Comparison of ENCODE assay signal across 13 mouse cellular contexts in the genomic region with DNA sequence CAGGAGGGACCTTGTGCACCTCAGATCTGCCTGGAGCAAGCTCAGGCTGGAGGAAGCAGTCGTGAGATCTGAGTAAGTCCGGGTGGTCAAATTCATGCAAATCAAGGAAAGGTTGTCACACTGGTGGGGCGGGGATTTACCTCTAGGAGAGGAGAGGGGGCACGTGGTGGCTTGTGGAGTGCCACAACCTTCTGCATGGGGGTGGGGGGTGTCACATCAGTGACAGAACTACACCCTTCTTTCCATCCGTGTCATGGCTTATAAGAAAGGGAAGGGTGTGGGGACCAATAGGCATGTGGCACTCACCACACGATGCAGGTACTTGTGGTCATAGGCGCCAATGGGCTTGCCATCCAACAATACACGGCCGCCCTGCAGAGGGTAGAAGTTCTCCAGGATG. TPM values are rescaled to one million over a fixed set of nuclear protein-coding genes. Genes with fewer than 3 reads are reported as not detected.
DNase-seq lines count a peak whose midpoint lies in the region; ATAC-seq and TF ChIP-seq lines count a peak whose summit lies in the region.
"Had no signal": no experiment of that assay in that cellular context is flagged by ENCODE, and none has a peak within 500 bp of the region (broad histone marks: within the 10 kb centered on the region; RNA-seq: fewer than 3 reads in every experiment).

No protein-coding gene starts in this region.

- no peak overlapping the region for H3K4me2 ChIP-seq in lung, embryonic 16.5 days (ENCODE audit: low read depth, low read length)
- H3K4me2 ChIP-seq: forebrain, embryonic 13.5 days had no signal

- no peak overlapping the region for H3K9ac ChIP-seq in heart, adult 2 months (ENCODE audit: low read depth, low read length)
- H3K9ac ChIP-seq in lung, embryonic 16.5 days (ENCODE audit: low read length) = 0 out of 2 replicates have a peak overlapping the region, but pooled peaks have one; percentile 5
- H3K9ac ChIP-seq: forebrain, embryonic 13.5 days had no signal

- H3K4me3 ChIP-seq in heart, embryonic 10.5 days = no peak overlapping the region
- H3K4me3 ChIP-seq in heart, adult 2 months = no peak overlapping the region
- H3K4me3 ChIP-seq in lung, embryonic 16.5 days (ENCODE audit: low read length) = no peak overlapping the region
- H3K4me3 ChIP-seq in lung, adult 2 months (replicated peaks; ENCODE audit: extremely low read depth, low read depth, low read length) = no peak overlapping the region
- H3K4me3 ChIP-seq: forebrain, embryonic 13.5 days had no signal

- DNase-seq in heart, embryonic 10.5 days (ENCODE audit: low spot score) = no peak
- no peak for DNase-seq in heart, adult 2 months
- no peak for DNase-seq in lung, adult 2 months
- DNase-seq in thymus, postnatal 36 days = peak; percentile 29 to 50
- no peak for DNase-seq in retina, postnatal 1 day
- no peak for DNase-seq in ovary, adult 18-20 months (ENCODE audit: low spot score)
- DNase-seq: adrenal gland, adult 8-10 months; embryo, embryonic 11 days; kidney, postnatal 25 days; lung, postnatal 14 days had no signal

- no peak for TF ChIP-seq CTCF in heart, adult 2 months (IDR thresholded peaks at IDR 0.05)
- no peak for TF ChIP-seq CTCF in lung, adult 2 months (IDR thresholded peaks at IDR 0.05; ENCODE audit: insufficient read depth, low read length)

- no peak for TF ChIP-seq EP300 in heart, adult 2 months (IDR thresholded peaks at IDR 0.05; ENCODE audit: insufficient read depth, low read depth, low read length)

- WGBS in heart, embryonic 10.5 days = 58% methylated on average over 9 of the region's 9 CpGs
- 82% methylated on average over 9 of the region's 9 CpGs for WGBS in heart, adult 2 months
- 57% methylated on average over 9 of the region's 9 CpGs for WGBS in lung, embryonic 16.5 days
- 71% methylated on average over 9 of the region's 9 CpGs for WGBS in lung, adult 2 months

- no peak for TF ChIP-seq POLR2A in heart, adult 2 months (IDR thresholded peaks at IDR 0.05; ENCODE audit: insufficient read depth, low read depth, low read length)
- TF ChIP-seq POLR2A in lung, adult 2 months (IDR thresholded peaks at IDR 0.05; ENCODE audit: borderline replicate concordance, extremely low read depth, low read depth, low read length) = no peak

- H3K9me3 ChIP-seq in heart, embryonic 10.5 days = no peaks in the 10 kb centered on the region
- H3K9me3 ChIP-seq in lung, embryonic 16.5 days (ENCODE audit: control insufficient read depth, low read length) = no peaks in the 10 kb centered on the region
- H3K9me3 ChIP-seq: forebrain, embryonic 13.5 days had no signal

- no peaks in the 10 kb centered on the region for H3K36me3 ChIP-seq in heart, embryonic 10.5 days
- no peaks in the 10 kb centered on the region for H3K36me3 ChIP-seq in heart, adult 2 months (ENCODE audit: control insufficient read depth, insufficient read depth, low read length)
- H3K36me3 ChIP-seq in lung, embryonic 16.5 days (ENCODE audit: control insufficient read depth, insufficient read depth, low read length) = no peaks in the 10 kb centered on the region

- ATAC-seq in lung, embryonic 16.5 days (ENCODE audit: low read depth) = no peak
- ATAC-seq in megakaryocyte progenitor cell, adult 5-6 weeks (replicated peaks; ENCODE audit: poor library complexity) = peak; percentile 9; the same call in 1 of the 2 replicates
- ATAC-seq: forebrain, embryonic 13.5 days had no signal

- no peaks in the 10 kb centered on the region for H3K27me3 ChIP-seq in heart, embryonic 10.5 days (ENCODE audit: insufficient read depth, poor library complexity, severe bottlenecking)
- H3K27me3 ChIP-seq in heart, adult 2 months (ENCODE audit: control insufficient read depth, insufficient read depth, low read length) = no peaks in the 10 kb centered on the region
- H3K27me3 ChIP-seq in lung, embryonic 16.5 days (ENCODE audit: control insufficient read depth, insufficient read depth, low read depth, low read length) = no peaks in the 10 kb centered on the region
- H3K27me3 ChIP-seq: forebrain, embryonic 13.5 days had no signal

- intact Hi-C loops in heart, adult 2 months (cut with DNase I) = loop anchor here (5.0 kb wide), 1 partner anchor 38 kb away; no protein-coding TSS in a partner anchor

- H3K27ac ChIP-seq in heart, embryonic 10.5 days = peak overlapping the region; percentile 42; the same call in 1 of the 2 replicates
- H3K27ac ChIP-seq in heart, adult 2 months = no peak overlapping the region
- no peak overlapping the region for H3K27ac ChIP-seq in lung, embryonic 16.5 days (ENCODE audit: low read length)
- H3K27ac ChIP-seq: forebrain, embryonic 13.5 days had no signal

- H3K79me2 ChIP-seq in heart, adult 2 months (replicated peaks; ENCODE audit: control insufficient read depth, insufficient read depth, low read length) = no peaks in the 10 kb centered on the region

- peaks cover 82% of the 10 kb centered on the region for H3K4me1 ChIP-seq in heart, embryonic 10.5 days
- peaks cover 4% of the 10 kb centered on the region for H3K4me1 ChIP-seq in heart, adult 2 months (ENCODE audit: control insufficient read depth, insufficient read depth, low read length)
- peaks cover 16% of the 10 kb centered on the region for H3K4me1 ChIP-seq in lung, embryonic 16.5 days (replicated peaks; ENCODE audit: control insufficient read depth, insufficient read depth, low read length)
- H3K4me1 ChIP-seq in lung, adult 2 months (ENCODE audit: control insufficient read depth, insufficient read depth, low read length) = 0 out of 2 replicates have a peak, but pooled peaks cover 3% of the 10 kb centered on the region

RNA-seq across cellular contexts. Expression of a gene that starts 19.9 kb away (rescaled TPM):
- 0.89 and 2.4 TPM in 2 replicates for polyA plus RNA-seq in heart, embryonic 10.5 days (2016; fragmentation: Nextera tagmentation; extraction: Ambion mirVana)
- total RNA-seq in heart, adult 2 months (2021) = 1 to 10 TPM; 8.9 to 9.9 TPM
- 7.8 and 10.1 TPM in 2 replicates for polyA plus RNA-seq in heart, adult 2 months (2012; rRNA removed)
- 2.7 and 3.8 TPM in 2 replicates for polyA plus RNA-seq in lung, embryonic 16.5 days (2015; fragmentation: Nextera tagmentation; extraction: Ambion mirVana)
- 7.7 and 7.8 TPM in 2 replicates for polyA plus RNA-seq in lung, adult 2 months (2012; rRNA removed)
- 0.35 and 0.54 TPM in 2 replicates for total RNA-seq in megakaryocyte progenitor cell, adult 5-6 weeks (2015)
- total RNA-seq in megakaryocyte progenitor cell, adult 5-6 weeks (2017) = 0.25 and 0.61 TPM in 2 replicates

RNA-seq across cellular contexts. Expression of a gene that starts 36.4 kb away (rescaled TPM):
- 19.6 and 20.1 TPM in 2 replicates for polyA plus RNA-seq in heart, embryonic 10.5 days (2016; fragmentation: Nextera tagmentation; extraction: Ambion mirVana)
- total RNA-seq in heart, adult 2 months (2021) = 10 to 100 TPM; 14.6 to 16.4 TPM
- polyA plus RNA-seq in heart, adult 2 months (2012; rRNA removed) = 25.5 and 30.0 TPM in 2 replicates
- polyA plus RNA-seq in lung, embryonic 16.5 days (2015; fragmentation: Nextera tagmentation; extraction: Ambion mirVana) = 29.7 and 33.1 TPM in 2 replicates
- 42.4 and 52.2 TPM in 2 replicates for polyA plus RNA-seq in lung, adult 2 months (2012; rRNA removed)
- 2.9 and 3.7 TPM in 2 replicates for total RNA-seq in megakaryocyte progenitor cell, adult 5-6 weeks (2015)
- 11.9 and 13.3 TPM in 2 replicates for total RNA-seq in megakaryocyte progenitor cell, adult 5-6 weeks (2017)

RNA-seq across cellular contexts. Expression of a gene that starts 40.2 kb away (rescaled TPM):
- polyA plus RNA-seq in heart, embryonic 10.5 days (2016; fragmentation: Nextera tagmentation; extraction: Ambion mirVana) = 86.9 and 116 TPM in 2 replicates
- total RNA-seq in heart, adult 2 months (2021) = 10 to 100 TPM; 34.2 to 41.5 TPM
- polyA plus RNA-seq in heart, adult 2 months (2012; rRNA removed) = 16.9 and 17.5 TPM in 2 replicates
- polyA plus RNA-seq in lung, embryonic 16.5 days (2015; fragmentation: Nextera tagmentation; extraction: Ambion mirVana) = 98.8 and 99.9 TPM in 2 replicates
- 32.3 and 33.6 TPM in 2 replicates for polyA plus RNA-seq in lung, adult 2 months (2012; rRNA removed)
- total RNA-seq in megakaryocyte progenitor cell, adult 5-6 weeks (2015) = 70.6 and 80.7 TPM in 2 replicates
- total RNA-seq in megakaryocyte progenitor cell, adult 5-6 weeks (2017) = 114 and 139 TPM in 2 replicates

RNA-seq across cellular contexts. Expression of a gene that starts 43.6 kb away (rescaled TPM):
- polyA plus RNA-seq in heart, embryonic 10.5 days (2016; fragmentation: Nextera tagmentation; extraction: Ambion mirVana) = 54.0 and 61.4 TPM in 2 replicates
- total RNA-seq in heart, adult 2 months (2021) = 10 to 100 TPM; 16.0 to 16.7 TPM
- polyA plus RNA-seq in heart, adult 2 months (2012; rRNA removed) = 22.7 and 29.4 TPM in 2 replicates
- 39.2 and 41.6 TPM in 2 replicates for polyA plus RNA-seq in lung, embryonic 16.5 days (2015; fragmentation: Nextera tagmentation; extraction: Ambion mirVana)
- polyA plus RNA-seq in lung, adult 2 months (2012; rRNA removed) = 36.6 and 39.3 TPM in 2 replicates
- 11.4 and 14.8 TPM in 2 replicates for total RNA-seq in megakaryocyte progenitor cell, adult 5-6 weeks (2015)
- 15.2 and 15.6 TPM in 2 replicates for total RNA-seq in megakaryocyte progenitor cell, adult 5-6 weeks (2017)

Comparison
In these comparisons a context has a peak if more than half of its experiments do, and no peak if none do; other contexts are left out.
1. DNase-seq: peak in thymus, postnatal 36 days (2 of 2); none in heart, embryonic 10.5 days (single experiment), heart, adult 2 months (0 of 2), lung, adult 2 months (single experiment), retina, postnatal 1 day (single experiment) and ovary, adult 18-20 months (single experiment).